Mouse (Mus musculus) liver, embryonic 14.5 days (tissue): ENCODE results near the gene Acsbg2.

Experiments
- CTCF ChIP-seq: IDR thresholded peaks from 2 replicates; pipeline ENCODE4 v1.5.1; 2016; ENCODE audit warnings: antibody characterized with exemption, low read depth, control low read depth
- EP300 ChIP-seq: IDR thresholded peaks from 2 replicates; pipeline ENCODE4 v1.6.1; 2016; ENCODE audit warnings: antibody characterized with exemption, low read depth

DNA sequence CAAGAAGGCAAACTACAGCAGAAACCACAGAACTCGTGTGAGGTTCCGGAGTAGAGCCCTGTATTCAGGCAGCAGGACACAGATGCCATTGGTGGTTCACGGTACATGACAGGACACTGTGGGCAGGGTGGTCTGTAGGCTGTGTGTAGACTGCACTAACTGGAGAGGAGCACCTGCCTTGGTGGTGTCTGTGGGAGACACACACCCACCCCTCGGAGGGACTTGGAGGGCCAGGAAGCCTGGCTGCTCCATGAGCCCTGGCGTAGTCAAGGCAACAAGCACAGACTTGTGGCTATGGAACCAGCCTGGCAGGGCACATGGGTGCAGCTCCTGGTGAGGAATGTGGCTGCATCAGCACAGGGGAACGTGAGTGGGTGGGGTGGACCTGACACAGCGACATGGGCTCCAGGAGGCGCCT is 54.5 kb downstream of the Acsbg2 start:
- TF ChIP-seq CTCF, result no peak
- no peak for TF ChIP-seq EP300
